Mouse (Mus musculus) heart, embryonic 12.5 days (tissue): ENCODE data around the gene Lrguk. TPM values are rescaled to one million over a fixed set of nuclear protein-coding genes. Genes with fewer than 3 reads are reported as not detected.

Source experiments
- ATAC-seq: fragments of 200-750 bp; cut with Nextera tagmentation; 2 replicates; pipeline ENCODE4 v1.8.0; 2017; ENCODE audit warnings: moderate TSS enrichment, moderate library complexity; ENCODE audit not compliant: insufficient number of reproducible peaks, low FRiP score
- H3K27ac ChIP-seq: fragments of 300-500 bp; sonication (generic); 2 replicates; pipeline ENCODE4 v1.5.1; 2016; ENCODE audit warnings: mild to moderate bottlenecking, moderate library complexity; ENCODE audit not compliant: poor library complexity, severe bottlenecking
- H3K27me3 ChIP-seq: fragments of 300-500 bp; sonication (generic); replicated peaks from 2 replicates; pipeline ENCODE4 v1.6.1; 2016; ENCODE audit warnings: mild to moderate bottlenecking, moderate library complexity
- H3K36me3 ChIP-seq: fragments of 300-500 bp; sonication (generic); 2 replicates; pipeline ENCODE4 v1.6.1; 2016; ENCODE audit warnings: mild to moderate bottlenecking, moderate library complexity
- H3K4me1 ChIP-seq: fragments of 300-500 bp; sonication (generic); replicated peaks from 2 replicates; pipeline ENCODE4 v1.6.1; 2016; ENCODE audit warnings: mild to moderate bottlenecking
- H3K4me2 ChIP-seq: fragments of 300-500 bp; sonication (generic); 2 replicates; pipeline ENCODE4 v1.6.1; 2016; ENCODE audit warnings: mild to moderate bottlenecking, moderate library complexity
- H3K4me3 ChIP-seq: fragments of 300-500 bp; sonication (generic); 2 replicates; pipeline ENCODE4 v1.5.1; 2016; ENCODE audit warnings: mild to moderate bottlenecking
- H3K9ac ChIP-seq: fragments of 300-500 bp; sonication (generic); 2 replicates; pipeline ENCODE4 v1.6.1; 2016; ENCODE audit warnings: mild to moderate bottlenecking, moderate library complexity
- H3K9me3 ChIP-seq: fragments of 300-500 bp; sonication (generic); replicated peaks from 2 replicates; pipeline ENCODE4 v1.6.1; 2016; ENCODE audit warnings: mild to moderate bottlenecking, moderate library complexity
- WGBS: fragments of 180-500 bp; shearing (Covaris S2); methylation state at CpG from one replicate; pipeline ENCODE4 v1.1.7; 2016; 5-methylcytosine and 5-hydroxymethylcytosine counted together
- polyA plus RNA-seq: library from polyadenylated mRNA; unstranded; fragments of >200 nt; fragmentation: Nextera tagmentation; extraction: Ambion mirVana; gene quantifications from 2 replicates; pipeline ENCODE4 v1.2.1, GENCODE M21; 2016

Lrguk gene
- polyA plus RNA-seq, 1 experiment from 2014 or later: 1.1 TPM

GRCm38 (mm10) chr6:34148021-34148420 is 118.8 kb downstream of the Lrguk start:
- no peaks in the 10 kb centered on the region for H3K27me3 ChIP-seq
- no peaks in the 10 kb centered on the region for H3K4me1 ChIP-seq
- no peaks in the 10 kb centered on the region for H3K36me3 ChIP-seq
- no peak overlapping the region for H3K9ac ChIP-seq
- no peak for ATAC-seq
- no peak overlapping the region for H3K4me2 ChIP-seq
- no peak overlapping the region for H3K27ac ChIP-seq
- no peak overlapping the region for H3K4me3 ChIP-seq
- H3K9me3 ChIP-seq: no peaks in the 10 kb centered on the region; the same call in 1 of the 2 replicates
- 68% methylated on average over 3 of the region's 3 CpGs for WGBS

- H3K27ac ChIP-seq: no peak overlapping the region
- no peaks in the 10 kb centered on the region; the same call in 1 of the 2 replicates for H3K9me3 ChIP-seq
- no peak for ATAC-seq
- H3K36me3 ChIP-seq: no peaks in the 10 kb centered on the region
- H3K27me3 ChIP-seq: no peaks in the 10 kb centered on the region
- WGBS: 63% methylated on average over 7 of the region's 7 CpGs
- H3K4me3 ChIP-seq: no peak overlapping the region
- H3K4me1 ChIP-seq: 0 out of 2 replicates have a peak, but pooled peaks cover under 1% of the 10 kb centered on the region
- H3K9ac ChIP-seq: no peak overlapping the region
- no peak overlapping the region for H3K4me2 ChIP-seq
Measured at GRCm38 (mm10) chr6:34148639-34149038, 119.4 kb downstream of the Lrguk start.

- no peaks in the 10 kb centered on the region; the same call in 1 of the 2 replicates for H3K9me3 ChIP-seq
- ATAC-seq: no peak
- H3K9ac ChIP-seq: no peak overlapping the region
- H3K27ac ChIP-seq: no peak overlapping the region
- H3K4me1 ChIP-seq: peaks cover 5% of the 10 kb centered on the region
- no peaks in the 10 kb centered on the region for H3K27me3 ChIP-seq
- no peak overlapping the region for H3K4me2 ChIP-seq
- no peaks in the 10 kb centered on the region for H3K36me3 ChIP-seq
- 74% methylated on average over 9 of the region's 9 CpGs for WGBS
- H3K4me3 ChIP-seq: no peak overlapping the region
Measured at GRCm38 (mm10) chr6:34149066-34149465, 119.8 kb downstream of the Lrguk start.

- ATAC-seq: no peak
- Histone ChIP-seq H3K4me2 (no peak overlapping the region), H3K4me3 (no peak overlapping the region), H3K4me1 (peaks cover 11% of the 10 kb centered on the region), H3K27me3 (no peaks in the 10 kb centered on the region), H3K9me3 (no peaks in the 10 kb centered on the region; the same call in 1 of the 2 replicates), H3K36me3 (no peaks in the 10 kb centered on the region), H3K27ac (no peak overlapping the region), H3K9ac (no peak overlapping the region)
- 90% methylated on average over 1 of the region's 1 CpGs for WGBS
Measured at GRCm38 (mm10) chr6:34149821-34150220, 120.6 kb downstream of the Lrguk start.

GRCm38 (mm10) chr6:34153069-34154052 is 124.1 kb downstream of the Lrguk start:
- ATAC-seq: no peak
- H3K4me1 ChIP-seq: peaks cover 33% of the 10 kb centered on the region
- H3K4me3 ChIP-seq: no peak overlapping the region
- H3K4me2 ChIP-seq: no peak overlapping the region
- no peak overlapping the region for H3K27ac ChIP-seq
- H3K9me3 ChIP-seq: no peaks in the 10 kb centered on the region
- no peaks in the 10 kb centered on the region for H3K27me3 ChIP-seq
- peaks cover 17% of the 10 kb centered on the region for H3K36me3 ChIP-seq
- WGBS: 69% methylated on average over 18 of the region's 18 CpGs
- no peak overlapping the region for H3K9ac ChIP-seq

GRCm38 (mm10) chr6:34154202-34154601 is 125.0 kb downstream of the Lrguk start:
- whole genome bisulfite sequencing: 60% methylated on average over 3 of the region's 3 CpGs
- no peaks in the 10 kb centered on the region for H3K9me3 ChIP-seq
- H3K4me1 ChIP-seq: peaks cover 33% of the 10 kb centered on the region
- H3K27me3 ChIP-seq: no peaks in the 10 kb centered on the region
- peaks cover 24% of the 10 kb centered on the region for H3K36me3 ChIP-seq
- no peak overlapping the region for H3K4me2 ChIP-seq
- H3K27ac ChIP-seq: no peak overlapping the region
- H3K9ac ChIP-seq: no peak overlapping the region
- ATAC-seq: no peak
- H3K4me3 ChIP-seq: no peak overlapping the region

GRCm38 (mm10) chr6:34155137-34155804 is 126.0 kb downstream of the Lrguk start:
- Histone ChIP-seq H3K9ac (no peak overlapping the region), H3K4me2 (peak overlapping the region; percentile 33; the same call in 1 of the 2 replicates), H3K27ac (peak overlapping the region; percentile 15), H3K4me3 (no peak overlapping the region), H3K27me3 (no peaks in the 10 kb centered on the region), H3K36me3 (peaks cover 35% of the 10 kb centered on the region), H3K9me3 (no peaks in the 10 kb centered on the region), H3K4me1 (peaks cover 37% of the 10 kb centered on the region)
- peak; percentile 73 for ATAC-seq
- 52% methylated on average over 15 of the region's 15 CpGs for WGBS

- peaks cover 43% of the 10 kb centered on the region for H3K36me3 ChIP-seq
- 46% methylated on average over 5 of the region's 5 CpGs for WGBS
- H3K9ac ChIP-seq: no peak overlapping the region
- no peaks in the 10 kb centered on the region for H3K27me3 ChIP-seq
- no peak overlapping the region for H3K4me2 ChIP-seq
- peaks cover 43% of the 10 kb centered on the region for H3K4me1 ChIP-seq
- no peak for ATAC-seq
- no peaks in the 10 kb centered on the region for H3K9me3 ChIP-seq
- H3K4me3 ChIP-seq: no peak overlapping the region
- H3K27ac ChIP-seq: no peak overlapping the region
Measured at GRCm38 (mm10) chr6:34156057-34156456, 126.8 kb downstream of the Lrguk start.

- H3K36me3 ChIP-seq: peaks cover 48% of the 10 kb centered on the region
- no peaks in the 10 kb centered on the region for H3K27me3 ChIP-seq
- peak overlapping the region; percentile 3; the same call in 1 of the 2 replicates for H3K27ac ChIP-seq
Measured at GRCm38 (mm10) chr6:34156841-34157748, 127.8 kb downstream of the Lrguk start.

GRCm38 (mm10) chr6:34159998-34160815 is 131.0 kb downstream of the Lrguk start:
- Histone ChIP-seq H3K9me3 (no peaks in the 10 kb centered on the region), H3K4me2 (no peak overlapping the region), H3K27me3 (no peaks in the 10 kb centered on the region), H3K4me1 (peaks cover 29% of the 10 kb centered on the region), H3K36me3 (peaks cover 64% of the 10 kb centered on the region), H3K4me3 (no peak overlapping the region), H3K9ac (no peak overlapping the region), H3K27ac (no peak overlapping the region)
- no peak for ATAC-seq
- WGBS: 46% methylated on average over 23 of the region's 23 CpGs

More at GRCm38 (mm10) chr6:34156841-34157748, 127.8 kb downstream of the Lrguk start:
- Histone ChIP-seq H3K4me3 (no peak overlapping the region), H3K4me1 (peaks cover 44% of the 10 kb centered on the region), H3K9me3 (no peaks in the 10 kb centered on the region), H3K4me2 (no peak overlapping the region), H3K9ac (0 out of 2 replicates have a peak overlapping the region, but pooled peaks have one; percentile 22)
- WGBS: 75% methylated on average over 14 of the region's 14 CpGs
- peak; percentile 90 for ATAC-seq
